Mouse (Mus musculus): ENCODE measurements around the gene Mad2l2. TPM values are rescaled to one million over a fixed set of nuclear protein-coding genes. Genes with fewer than 3 reads are reported as not detected.

Gene Mad2l2
- polyA plus RNA-seq, 1 experiment from 2014 or later, result 104 TPM

GRCm38 (mm10) chr4:148140098-148141011 is 10.2 kb downstream of the Mad2l2 start:
- Histone ChIP-seq H3K27me3 (ENCODE audit: control insufficient read depth, insufficient read depth, low read length) (no peaks in the 10 kb centered on the region), H3K9ac (ENCODE audit: low read length) (peak overlapping the region; percentile 71), H3K9me3 (ENCODE audit: control insufficient read depth, low read length) (no peaks in the 10 kb centered on the region), H3K4me2 (ENCODE audit: low read depth, severe bottlenecking) (peak overlapping the region; percentile 87), H3K27ac (replicated peaks; ENCODE audit: low read depth, low read length) (peak overlapping the region; percentile 86), H3K4me1 (ENCODE audit: control insufficient read depth, insufficient read depth, low read length) (no peaks in the 10 kb centered on the region), H3K4me3 (ENCODE audit: low read depth, low read length) (peak overlapping the region; percentile 63), H3K36me3 (ENCODE audit: control insufficient read depth, insufficient read depth, low read length) (no peaks in the 10 kb centered on the region)
- WGBS, result under 1% methylated on average over 64 of the region's 65 CpGs
- DNase-seq (ENCODE audit: low spot score) (peak; percentile 97), ATAC-seq (ENCODE audit: insufficient number of reproducible peaks, low FRiP score, low TSS enrichment, low read depth) (peak; percentile 91)

GRCm38 (mm10) chr4:148143721-148144120 is 13.5 kb downstream of the Mad2l2 start:
- 88% methylated on average over 5 of the region's 5 CpGs for WGBS
- Histone ChIP-seq H3K27me3 (ENCODE audit: control insufficient read depth, insufficient read depth, low read length) (no peaks in the 10 kb centered on the region), H3K4me1 (ENCODE audit: control insufficient read depth, insufficient read depth, low read length) (no peaks in the 10 kb centered on the region), H3K36me3 (ENCODE audit: control insufficient read depth, insufficient read depth, low read length) (no peaks in the 10 kb centered on the region; the same call in 1 of the 2 replicates), H3K4me3 (ENCODE audit: low read depth, low read length) (no peak overlapping the region), H3K9ac (ENCODE audit: low read length) (no peak overlapping the region), H3K27ac (replicated peaks; ENCODE audit: low read depth, low read length) (no peak overlapping the region), H3K9me3 (ENCODE audit: control insufficient read depth, low read length) (no peaks in the 10 kb centered on the region), H3K4me2 (ENCODE audit: low read depth, severe bottlenecking) (no peak overlapping the region)
- DNase-seq (ENCODE audit: low spot score) (no peak), ATAC-seq (ENCODE audit: insufficient number of reproducible peaks, low FRiP score, low TSS enrichment, low read depth) (no peak)

GRCm38 (mm10) chr4:148147714-148148113 is 17.5 kb downstream of the Mad2l2 start:
- Histone ChIP-seq H3K4me2 (ENCODE audit: low read depth, severe bottlenecking) (no peak overlapping the region), H3K27ac (replicated peaks; ENCODE audit: low read depth, low read length) (no peak overlapping the region), H3K36me3 (ENCODE audit: control insufficient read depth, insufficient read depth, low read length) (no peaks in the 10 kb centered on the region; the same call in 1 of the 2 replicates), H3K4me1 (ENCODE audit: control insufficient read depth, insufficient read depth, low read length) (peaks cover 16% of the 10 kb centered on the region), H3K9ac (ENCODE audit: low read length) (no peak overlapping the region), H3K4me3 (ENCODE audit: low read depth, low read length) (no peak overlapping the region), H3K27me3 (ENCODE audit: control insufficient read depth, insufficient read depth, low read length) (no peaks in the 10 kb centered on the region), H3K9me3 (ENCODE audit: control insufficient read depth, low read length) (no peaks in the 10 kb centered on the region)
- DNase-seq (ENCODE audit: low spot score) (no peak), ATAC-seq (ENCODE audit: insufficient number of reproducible peaks, low FRiP score, low TSS enrichment, low read depth) (no peak)
- WGBS, result 88% methylated on average over 2 of the region's 2 CpGs

GRCm38 (mm10) chr4:148149540-148149939 is 19.4 kb downstream of the Mad2l2 start:
- WGBS, result 53% methylated on average over 12 of the region's 12 CpGs
- DNase-seq (ENCODE audit: low spot score) (peak; percentile 36), ATAC-seq (ENCODE audit: insufficient number of reproducible peaks, low FRiP score, low TSS enrichment, low read depth) (no peak)
- H3K4me1 ChIP-seq (ENCODE audit: control insufficient read depth, insufficient read depth, low read length), result peaks cover 16% of the 10 kb centered on the region
- no peaks in the 10 kb centered on the region; the same call in 1 of the 2 replicates for H3K36me3 ChIP-seq (ENCODE audit: control insufficient read depth, insufficient read depth, low read length)
- H3K27me3 ChIP-seq (ENCODE audit: control insufficient read depth, insufficient read depth, low read length), result no peaks in the 10 kb centered on the region
- peak overlapping the region; percentile 9; the same call in 1 of the 2 replicates for H3K9ac ChIP-seq (ENCODE audit: low read length)
- no peak overlapping the region for H3K4me3 ChIP-seq (ENCODE audit: low read depth, low read length)
- no peaks in the 10 kb centered on the region for H3K9me3 ChIP-seq (ENCODE audit: control insufficient read depth, low read length)
- H3K27ac ChIP-seq (replicated peaks; ENCODE audit: low read depth, low read length), result peak overlapping the region; percentile 68; the same call in 1 of the 2 replicates
- H3K4me2 ChIP-seq (ENCODE audit: low read depth, severe bottlenecking), result no peak overlapping the region

GRCm38 (mm10) chr4:148150242-148150641 is 20.1 kb downstream of the Mad2l2 start:
- H3K27me3 ChIP-seq (ENCODE audit: control insufficient read depth, insufficient read depth, low read length), result no peaks in the 10 kb centered on the region
- 24% methylated on average over 7 of the region's 7 CpGs for WGBS
- H3K4me1 ChIP-seq (ENCODE audit: control insufficient read depth, insufficient read depth, low read length), result peaks cover 16% of the 10 kb centered on the region
- H3K4me3 ChIP-seq (ENCODE audit: low read depth, low read length), result no peak overlapping the region
- no peak overlapping the region for H3K4me2 ChIP-seq (ENCODE audit: low read depth, severe bottlenecking)
- H3K9me3 ChIP-seq (ENCODE audit: control insufficient read depth, low read length), result no peaks in the 10 kb centered on the region
- ATAC-seq (ENCODE audit: insufficient number of reproducible peaks, low FRiP score, low TSS enrichment, low read depth), result no peak
- 0 out of 2 replicates have a peak overlapping the region, but pooled peaks have one; percentile 37 for H3K9ac ChIP-seq (ENCODE audit: low read length)
- no peaks in the 10 kb centered on the region; the same call in 1 of the 2 replicates for H3K36me3 ChIP-seq (ENCODE audit: control insufficient read depth, insufficient read depth, low read length)
- peak; percentile 50 for DNase-seq (ENCODE audit: low spot score)
- H3K27ac ChIP-seq (replicated peaks; ENCODE audit: low read depth, low read length), result peak overlapping the region; percentile 68; the same call in 1 of the 2 replicates

GRCm38 (mm10) chr4:148150953-148151266 is 20.7 kb downstream of the Mad2l2 start:
- Histone ChIP-seq H3K27ac (replicated peaks; ENCODE audit: low read depth, low read length) (no peak overlapping the region), H3K9ac (ENCODE audit: low read length) (no peak overlapping the region), H3K9me3 (ENCODE audit: control insufficient read depth, low read length) (no peaks in the 10 kb centered on the region), H3K27me3 (ENCODE audit: control insufficient read depth, insufficient read depth, low read length) (no peaks in the 10 kb centered on the region), H3K36me3 (ENCODE audit: control insufficient read depth, insufficient read depth, low read length) (no peaks in the 10 kb centered on the region; the same call in 1 of the 2 replicates), H3K4me2 (ENCODE audit: low read depth, severe bottlenecking) (peak overlapping the region; percentile 88), H3K4me1 (ENCODE audit: control insufficient read depth, insufficient read depth, low read length) (peaks cover 16% of the 10 kb centered on the region), H3K4me3 (ENCODE audit: low read depth, low read length) (peak overlapping the region; percentile 41; the same call in 1 of the 2 replicates)
- WGBS, result 54% methylated on average over 3 of the region's 3 CpGs
- DNase-seq (ENCODE audit: low spot score), result no peak
- no peak for ATAC-seq (ENCODE audit: insufficient number of reproducible peaks, low FRiP score, low TSS enrichment, low read depth)

GRCm38 (mm10) chr4:148151267-148152168 is 21.3 kb downstream of the Mad2l2 start, which contains the start of gene Fbxo6:
Gene Fbxo6 (minus strand): TSS chr4:148152140.
- H3K4me3 ChIP-seq (ENCODE audit: low read depth, low read length), result peak within 1 kb of the TSS; percentile 41
- DNase-seq (ENCODE audit: low spot score) (peak; percentile 86), ATAC-seq (ENCODE audit: insufficient number of reproducible peaks, low FRiP score, low TSS enrichment, low read depth) (peak; percentile 76)
- H3K27me3 ChIP-seq (ENCODE audit: control insufficient read depth, insufficient read depth, low read length), result no peaks in the 10 kb centered on the region
- H3K9me3 ChIP-seq (ENCODE audit: control insufficient read depth, low read length), result no peaks in the 10 kb centered on the region
- peak within 1 kb of the TSS; percentile 51 for H3K9ac ChIP-seq (ENCODE audit: low read length)
- H3K4me2 ChIP-seq (ENCODE audit: low read depth, severe bottlenecking), result peak within 1 kb of the TSS; percentile 88
- H3K36me3 ChIP-seq (ENCODE audit: control insufficient read depth, insufficient read depth, low read length), result no peaks in the 10 kb centered on the region; the same call in 1 of the 2 replicates
- H3K27ac ChIP-seq (replicated peaks; ENCODE audit: low read depth, low read length), result no peak within 1 kb of the TSS
- 2% methylated on average over 51 of the region's 67 CpGs for WGBS
- peaks cover 16% of the 10 kb centered on the region for H3K4me1 ChIP-seq (ENCODE audit: control insufficient read depth, insufficient read depth, low read length)

GRCm38 (mm10) chr4:148152547-148152946 is 22.4 kb downstream of the Mad2l2 start:
- H3K27ac ChIP-seq (replicated peaks; ENCODE audit: low read depth, low read length), result no peak overlapping the region
- no peaks in the 10 kb centered on the region for H3K27me3 ChIP-seq (ENCODE audit: control insufficient read depth, insufficient read depth, low read length)
- WGBS, result 82% methylated on average over 5 of the region's 5 CpGs
- peaks cover 16% of the 10 kb centered on the region for H3K4me1 ChIP-seq (ENCODE audit: control insufficient read depth, insufficient read depth, low read length)
- H3K9me3 ChIP-seq (ENCODE audit: control insufficient read depth, low read length), result no peaks in the 10 kb centered on the region
- no peak for ATAC-seq (ENCODE audit: insufficient number of reproducible peaks, low FRiP score, low TSS enrichment, low read depth)
- no peak overlapping the region for H3K4me2 ChIP-seq (ENCODE audit: low read depth, severe bottlenecking)
- H3K9ac ChIP-seq (ENCODE audit: low read length), result no peak overlapping the region
- no peaks in the 10 kb centered on the region; the same call in 1 of the 2 replicates for H3K36me3 ChIP-seq (ENCODE audit: control insufficient read depth, insufficient read depth, low read length)
- no peak for DNase-seq (ENCODE audit: low spot score)
- no peak overlapping the region for H3K4me3 ChIP-seq (ENCODE audit: low read depth, low read length)
